Mouse (Mus musculus): ENCODE measurements around the gene Rnase9.

GRCm38 (mm10) chr14:51085911-51086310 is 44.2 kb upstream of the Rnase9 start:
- no peak for TF ChIP-seq UBTF (IDR thresholded peaks at IDR 0.05; ENCODE audit: low read depth, low read length)
- no peak for TF ChIP-seq MEF2A (IDR thresholded peaks at IDR 0.05; ENCODE audit: borderline replicate concordance, low read depth, low read length)
- TF ChIP-seq USF1 (IDR thresholded peaks at IDR 0.05; ENCODE audit: low read depth, low read length): no peak
- TF ChIP-seq CTCF (conservative IDR thresholded peaks at IDR 0.05 in 1 of 2, IDR thresholded peaks at IDR 0.05 in 1 of 2; ENCODE audit: low read depth in 2 of 2, low read length in 2 of 2): no peak
- TF ChIP-seq ZMIZ1 (IDR thresholded peaks at IDR 0.05; ENCODE audit: low read depth, low read length): no peak
- no peak for TF ChIP-seq ELF1 (IDR thresholded peaks at IDR 0.05; ENCODE audit: low read depth, low read length)
- TF ChIP-seq POLR2A (IDR thresholded peaks at IDR 0.05; ENCODE audit: low read depth, low read length): no peak
- no peak for TF ChIP-seq EP300 (IDR thresholded peaks at IDR 0.05; ENCODE audit: low read length)
- TF ChIP-seq HCFC1 (IDR thresholded peaks at IDR 0.05; ENCODE audit: low read depth, low read length): no peak
- no peak for TF ChIP-seq TCF12 (IDR thresholded peaks at IDR 0.05; ENCODE audit: low read depth, low read length)
- no peak for TF ChIP-seq PAX5 (IDR thresholded peaks at IDR 0.05; ENCODE audit: low read length)
- no peak for TF ChIP-seq GABPA (IDR thresholded peaks at IDR 0.05; ENCODE audit: insufficient replicate concordance, low read depth, low read length)
- no peak for TF ChIP-seq MAX (IDR thresholded peaks at IDR 0.05; ENCODE audit: low read length)
- no peak for TF ChIP-seq ZKSCAN1 (IDR thresholded peaks at IDR 0.05; ENCODE audit: borderline replicate concordance, low read depth, low read length)
